Comparison of ENCODE assay signal across 12 mouse cellular contexts in the genomic region with DNA sequence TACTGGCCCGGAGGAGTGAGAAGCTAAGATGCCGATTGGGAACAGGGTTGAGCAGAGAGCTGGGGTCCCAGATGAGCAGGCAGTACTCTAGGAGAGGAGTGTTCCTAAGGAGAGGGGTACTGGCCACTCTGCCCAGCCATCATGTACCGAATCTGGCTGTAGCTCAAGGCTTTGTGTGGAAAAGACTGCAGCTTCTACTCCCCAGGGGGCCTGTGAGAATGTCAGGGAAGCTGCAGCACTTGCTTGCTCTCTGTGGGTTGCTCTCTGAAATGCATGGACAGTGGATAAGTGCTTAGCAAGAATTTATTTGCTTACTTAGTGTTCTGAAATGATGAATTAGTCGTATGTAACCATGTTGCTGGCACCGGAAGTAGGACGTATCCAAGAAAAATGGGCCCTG. TPM values are rescaled to one million over a fixed set of nuclear protein-coding genes. Genes with fewer than 3 reads are reported as not detected.
DNase-seq lines count a peak whose midpoint lies in the region; ATAC-seq and TF ChIP-seq lines count a peak whose summit lies in the region.
"Had no signal": no experiment of that assay in that cellular context is flagged by ENCODE, and none has a peak within 500 bp of the region (broad histone marks: within the 10 kb centered on the region; RNA-seq: fewer than 3 reads in every experiment).

No protein-coding gene starts in this region.

- no peak overlapping the region for H3K4me2 ChIP-seq in forebrain, embryonic 13.5 days
- H3K4me2 ChIP-seq in forebrain, postnatal 0 days (ENCODE audit: low read depth): no peak overlapping the region
- no peak overlapping the region for H3K4me2 ChIP-seq in hindbrain, embryonic 11.5 days (replicated peaks; ENCODE audit: low read depth, low read length)
- H3K4me2 ChIP-seq in neural tube, embryonic 13.5 days: no peak overlapping the region
- no peak overlapping the region for H3K4me2 ChIP-seq in stomach, postnatal 0 days (replicated peaks; ENCODE audit: low read depth)

- H3K9me3 ChIP-seq in forebrain, embryonic 13.5 days (replicated peaks): no peaks in the 10 kb centered on the region
- no peaks in the 10 kb centered on the region for H3K9me3 ChIP-seq in forebrain, postnatal 0 days (ENCODE audit: low read length)
- no peaks in the 10 kb centered on the region for H3K9me3 ChIP-seq in hindbrain, embryonic 10.5 days
- H3K9me3 ChIP-seq in hindbrain, embryonic 11.5 days (ENCODE audit: control insufficient read depth, low read length): no peaks in the 10 kb centered on the region
- H3K9me3 ChIP-seq in neural tube, embryonic 13.5 days: no peaks in the 10 kb centered on the region
- no peaks in the 10 kb centered on the region for H3K9me3 ChIP-seq in stomach, postnatal 0 days (ENCODE audit: control insufficient read depth, low read length)

- no peak for TF ChIP-seq EP300 in stomach, postnatal 0 days (optimal IDR thresholded peaks at IDR 0.05)

- peaks cover 58% of the 10 kb centered on the region for H3K36me3 ChIP-seq in forebrain, embryonic 13.5 days (ENCODE audit: poor library complexity, severe bottlenecking)
- peaks cover 27% of the 10 kb centered on the region for H3K36me3 ChIP-seq in forebrain, postnatal 0 days (ENCODE audit: insufficient read depth)
- peaks cover 66% of the 10 kb centered on the region for H3K36me3 ChIP-seq in hindbrain, embryonic 10.5 days
- H3K36me3 ChIP-seq in hindbrain, embryonic 11.5 days (ENCODE audit: control insufficient read depth, insufficient read depth, low read length): peaks cover 11% of the 10 kb centered on the region; the same call in 1 of the 2 replicates
- peaks cover 55% of the 10 kb centered on the region for H3K36me3 ChIP-seq in neural tube, embryonic 13.5 days
- peaks cover 15% of the 10 kb centered on the region for H3K36me3 ChIP-seq in stomach, postnatal 0 days (ENCODE audit: control insufficient read depth, insufficient read depth, low read length)

- 74% methylated on average over 6 of the region's 6 CpGs for WGBS in forebrain, embryonic 13.5 days
- 66% methylated on average over 6 of the region's 6 CpGs for WGBS in forebrain, postnatal 0 days
- WGBS in hindbrain, embryonic 10.5 days: 68% methylated on average over 6 of the region's 6 CpGs
- whole genome bisulfite sequencing in hindbrain, embryonic 11.5 days: 67% methylated on average over 6 of the region's 6 CpGs
- 62% methylated on average over 6 of the region's 6 CpGs for WGBS in neural tube, embryonic 13.5 days
- 67% methylated on average over 6 of the region's 6 CpGs for WGBS in stomach, postnatal 0 days

- 0 out of 2 replicates have a peak overlapping the region, but pooled peaks have one; percentile 35 for H3K9ac ChIP-seq in forebrain, embryonic 13.5 days
- H3K9ac ChIP-seq in forebrain, postnatal 0 days: no peak overlapping the region
- H3K9ac ChIP-seq in hindbrain, embryonic 11.5 days (ENCODE audit: low read depth, low read length): no peak overlapping the region
- peak overlapping the region; percentile 42; the same call in 1 of the 2 replicates for H3K9ac ChIP-seq in neural tube, embryonic 13.5 days
- no peak overlapping the region for H3K9ac ChIP-seq in stomach, postnatal 0 days (ENCODE audit: low read length)

- ATAC-seq in forebrain, embryonic 13.5 days: no peak
- ATAC-seq in forebrain, postnatal 0 days: no peak
- ATAC-seq in hindbrain, embryonic 11.5 days (ENCODE audit: low FRiP score): no peak
- ATAC-seq in neural tube, embryonic 13.5 days (ENCODE audit: low read depth): no peak
- ATAC-seq in stomach, postnatal 0 days (ENCODE audit: low FRiP score, low TSS enrichment): no peak

- H3K27me3 ChIP-seq in forebrain, embryonic 13.5 days: no peaks in the 10 kb centered on the region
- H3K27me3 ChIP-seq in forebrain, postnatal 0 days (ENCODE audit: insufficient read depth, low read length): no peaks in the 10 kb centered on the region
- peaks cover 7% of the 10 kb centered on the region; the same call in 1 of the 2 replicates for H3K27me3 ChIP-seq in hindbrain, embryonic 10.5 days (ENCODE audit: insufficient read depth, poor library complexity, severe bottlenecking)
- no peaks in the 10 kb centered on the region for H3K27me3 ChIP-seq in hindbrain, embryonic 11.5 days (ENCODE audit: control insufficient read depth, insufficient read depth, low read length)
- H3K27me3 ChIP-seq in neural tube, embryonic 13.5 days: no peaks in the 10 kb centered on the region
- no peaks in the 10 kb centered on the region for H3K27me3 ChIP-seq in stomach, postnatal 0 days (ENCODE audit: control insufficient read depth, insufficient read depth, low read length)

- DNase-seq in forebrain, postnatal 0 days: no peak
- no peak for DNase-seq in hindbrain, embryonic 10.5 days (ENCODE audit: low spot score)
- DNase-seq in hindbrain, embryonic 11.5 days (ENCODE audit: low spot score): no peak
- DNase-seq in neural tube, embryonic 10.5 days (ENCODE audit: extremely low spot score, low spot score): no peak
- no peak for DNase-seq in stomach, postnatal 0 days (ENCODE audit: low spot score)
- DNase-seq in natural killer cell, adult 2 months (ENCODE audit: low spot score in 2 of 2): no peak
- DNase-seq: adrenal gland, adult 2 months; cerebellum, adult 11-12 months; kidney, postnatal 36 days; lung, adult 2 months had no signal

- H3K27ac ChIP-seq in forebrain, embryonic 13.5 days: no peak overlapping the region
- H3K27ac ChIP-seq in forebrain, postnatal 0 days (ENCODE audit: low read depth, low read length): no peak overlapping the region
- peak overlapping the region; percentile 63 for H3K27ac ChIP-seq in hindbrain, embryonic 10.5 days
- H3K27ac ChIP-seq in hindbrain, embryonic 11.5 days (ENCODE audit: low read depth, low read length): no peak overlapping the region
- H3K27ac ChIP-seq in neural tube, embryonic 13.5 days (replicated peaks): peak overlapping the region; percentile 73
- no peak overlapping the region for H3K27ac ChIP-seq in stomach, postnatal 0 days (replicated peaks)

- H3K4me3 ChIP-seq in forebrain, embryonic 13.5 days: no peak overlapping the region
- H3K4me3 ChIP-seq in forebrain, postnatal 0 days (ENCODE audit: low read depth, low read length): no peak overlapping the region
- H3K4me3 ChIP-seq in hindbrain, embryonic 10.5 days: no peak overlapping the region
- no peak overlapping the region for H3K4me3 ChIP-seq in hindbrain, embryonic 11.5 days (ENCODE audit: low read depth, low read length)
- H3K4me3 ChIP-seq in neural tube, embryonic 13.5 days: no peak overlapping the region
- H3K4me3 ChIP-seq in stomach, postnatal 0 days (ENCODE audit: low read depth, low read length): no peak overlapping the region

- peaks cover 9% of the 10 kb centered on the region for H3K4me1 ChIP-seq in forebrain, embryonic 13.5 days
- H3K4me1 ChIP-seq in forebrain, postnatal 0 days (ENCODE audit: insufficient read depth): no peaks in the 10 kb centered on the region
- peaks cover 57% of the 10 kb centered on the region for H3K4me1 ChIP-seq in hindbrain, embryonic 10.5 days (replicated peaks)
- no peaks in the 10 kb centered on the region for H3K4me1 ChIP-seq in hindbrain, embryonic 11.5 days (replicated peaks; ENCODE audit: control insufficient read depth, insufficient read depth, low read length)
- H3K4me1 ChIP-seq in neural tube, embryonic 13.5 days (replicated peaks): peaks cover 45% of the 10 kb centered on the region
- no peaks in the 10 kb centered on the region for H3K4me1 ChIP-seq in stomach, postnatal 0 days (replicated peaks; ENCODE audit: control insufficient read depth, insufficient read depth)

- no peak for TF ChIP-seq CTCF in forebrain, postnatal 0 days (IDR thresholded peaks at IDR 0.05; ENCODE audit: low read depth)
- peak; percentile 16; the same call in 1 of the 2 replicates for TF ChIP-seq CTCF in stomach, postnatal 0 days (IDR thresholded peaks at IDR 0.05; ENCODE audit: low read depth)

RNA-seq across cellular contexts. Expression of a gene that starts 21.2 kb away (rescaled TPM):
- polyA plus RNA-seq in forebrain, embryonic 13.5 days (2015; fragmentation: Nextera tagmentation; extraction: Ambion mirVana): 28.0 and 29.5 TPM in 2 replicates
- 16.7 and 19.3 TPM in 2 replicates for total RNA-seq in forebrain, postnatal 0 days (2014; rRNA removed)
- 12.1 and 14.9 TPM in 2 replicates for polyA plus RNA-seq in forebrain, postnatal 0 days (2015; fragmentation: Nextera tagmentation; extraction: Ambion mirVana)
- 42.0 and 47.4 TPM in 2 replicates for polyA plus RNA-seq in hindbrain, embryonic 10.5 days (2016; fragmentation: Nextera tagmentation; extraction: Ambion mirVana)
- polyA plus RNA-seq in hindbrain, embryonic 11.5 days (2014; fragmentation: Nextera tagmentation; extraction: Ambion mirVana): 15.5 and 16.4 TPM in 2 replicates
- 25.4 and 25.8 TPM in 2 replicates for polyA plus RNA-seq in neural tube, embryonic 13.5 days (2015; fragmentation: Nextera tagmentation; extraction: Ambion mirVana)
- 8.2 and 10.0 TPM in 2 replicates for polyA plus RNA-seq in stomach, postnatal 0 days (2015; fragmentation: Nextera tagmentation; extraction: Ambion mirVana)

RNA-seq across cellular contexts. Expression of a gene that starts 27.0 kb away (rescaled TPM):
- polyA plus RNA-seq in forebrain, embryonic 13.5 days (2015; fragmentation: Nextera tagmentation; extraction: Ambion mirVana): 10.7 and 13.3 TPM in 2 replicates
- total RNA-seq in forebrain, postnatal 0 days (2014; rRNA removed): 14.5 and 14.7 TPM in 2 replicates
- polyA plus RNA-seq in forebrain, postnatal 0 days (2015; fragmentation: Nextera tagmentation; extraction: Ambion mirVana): 4.5 and 6.1 TPM in 2 replicates
- polyA plus RNA-seq in hindbrain, embryonic 10.5 days (2016; fragmentation: Nextera tagmentation; extraction: Ambion mirVana): 19.0 and 21.5 TPM in 2 replicates
- 12.2 and 12.9 TPM in 2 replicates for polyA plus RNA-seq in hindbrain, embryonic 11.5 days (2014; fragmentation: Nextera tagmentation; extraction: Ambion mirVana)
- 13.8 and 15.2 TPM in 2 replicates for polyA plus RNA-seq in neural tube, embryonic 13.5 days (2015; fragmentation: Nextera tagmentation; extraction: Ambion mirVana)
- 6.6 and 8.6 TPM in 2 replicates for polyA plus RNA-seq in stomach, postnatal 0 days (2015; fragmentation: Nextera tagmentation; extraction: Ambion mirVana)

RNA-seq across cellular contexts. Expression of a gene that starts 28.1 kb away (rescaled TPM):
- polyA plus RNA-seq in forebrain, embryonic 13.5 days (2015; fragmentation: Nextera tagmentation; extraction: Ambion mirVana): 23.2 and 23.9 TPM in 2 replicates
- 23.5 and 25.5 TPM in 2 replicates for total RNA-seq in forebrain, postnatal 0 days (2014; rRNA removed)
- polyA plus RNA-seq in forebrain, postnatal 0 days (2015; fragmentation: Nextera tagmentation; extraction: Ambion mirVana): 16.8 and 18.1 TPM in 2 replicates
- 38.1 and 41.5 TPM in 2 replicates for polyA plus RNA-seq in hindbrain, embryonic 10.5 days (2016; fragmentation: Nextera tagmentation; extraction: Ambion mirVana)
- 17.9 and 21.3 TPM in 2 replicates for polyA plus RNA-seq in hindbrain, embryonic 11.5 days (2014; fragmentation: Nextera tagmentation; extraction: Ambion mirVana)
- polyA plus RNA-seq in neural tube, embryonic 13.5 days (2015; fragmentation: Nextera tagmentation; extraction: Ambion mirVana): 22.7 and 23.4 TPM in 2 replicates
- 18.8 and 20.1 TPM in 2 replicates for polyA plus RNA-seq in stomach, postnatal 0 days (2015; fragmentation: Nextera tagmentation; extraction: Ambion mirVana)

RNA-seq across cellular contexts. Expression of a gene that starts 37.4 kb away (rescaled TPM):
- polyA plus RNA-seq in forebrain, embryonic 13.5 days (2015; fragmentation: Nextera tagmentation; extraction: Ambion mirVana): 0.68 and 1.2 TPM in 2 replicates
- total RNA-seq in forebrain, postnatal 0 days (2014; rRNA removed): 2.7 and 4.0 TPM in 2 replicates
- 0.72 and 1.1 TPM in 2 replicates for polyA plus RNA-seq in forebrain, postnatal 0 days (2015; fragmentation: Nextera tagmentation; extraction: Ambion mirVana)
- polyA plus RNA-seq in hindbrain, embryonic 10.5 days (2016; fragmentation: Nextera tagmentation; extraction: Ambion mirVana): 10.4 and 11.9 TPM in 2 replicates
- polyA plus RNA-seq in hindbrain, embryonic 11.5 days (2014; fragmentation: Nextera tagmentation; extraction: Ambion mirVana): 3.8 and 5.4 TPM in 2 replicates
- 1.4 and 1.8 TPM in 2 replicates for polyA plus RNA-seq in neural tube, embryonic 13.5 days (2015; fragmentation: Nextera tagmentation; extraction: Ambion mirVana)
- polyA plus RNA-seq in stomach, postnatal 0 days (2015; fragmentation: Nextera tagmentation; extraction: Ambion mirVana): 58.4 and 63.5 TPM in 2 replicates

Comparison
In these comparisons a context has a peak if more than half of its experiments do, and no peak if none do; other contexts are left out.
1. H3K27ac ChIP-seq: peak in hindbrain, embryonic 10.5 days (single experiment) and neural tube, embryonic 13.5 days (single experiment); none in forebrain, embryonic 13.5 days (single experiment), forebrain, postnatal 0 days (single experiment), hindbrain, embryonic 11.5 days (single experiment) and stomach, postnatal 0 days (single experiment).
2. H3K9ac ChIP-seq: peak in forebrain, embryonic 13.5 days (single experiment) and neural tube, embryonic 13.5 days (single experiment); none in forebrain, postnatal 0 days (single experiment), hindbrain, embryonic 11.5 days (single experiment) and stomach, postnatal 0 days (single experiment).